Mouse (Mus musculus) liver, embryonic 14.5 days (tissue): ENCODE results near the gene Iqcb1. TPM values are rescaled to one million over a fixed set of nuclear protein-coding genes. Genes with fewer than 3 reads are reported as not detected.

ENCODE experiments used
- ATAC-seq: fragments of 200-750 bp; cut with Nextera tagmentation; 2 replicates; pipeline ENCODE4 v1.8.0; 2017; ENCODE audit warnings: moderate number of reproducible peaks, mild to moderate bottlenecking, moderate library complexity; ENCODE audit not compliant: insufficient read depth
- DNase-seq, 3 experiments: peaks; one replicate each; pipeline ENCODE4 v3.0.0-alpha.2; 2012 to 2013; ENCODE audit warnings: low read depth in 3 of 3, low spot score in 3 of 3
- H3K27ac ChIP-seq: fragments of 300-500 bp; sonication (generic); 2 replicates; pipeline ENCODE4 v1.5.1; 2014; ENCODE audit warnings: moderate library complexity, mild to moderate bottlenecking, control low read depth, inconsistent platforms
- H3K27me3 ChIP-seq: fragments of 300-500 bp; sonication (generic); 2 replicates; pipeline ENCODE4 v1.6.1; 2014; ENCODE audit warnings: mild to moderate bottlenecking, low read length, moderate library complexity; ENCODE audit not compliant: control insufficient read depth, insufficient read depth
- H3K36me3 ChIP-seq: fragments of 300-500 bp; sonication (generic); replicated peaks from 2 replicates; pipeline ENCODE4 v1.6.1; 2014; ENCODE audit warnings: low read depth; ENCODE audit not compliant: control insufficient read depth, insufficient read depth
- H3K4me1 ChIP-seq, 2 experiments: fragments of 200-500 bp in 1 of 2; fragments of 300-500 bp in 1 of 2; sonication (generic) in 1 of 2; replicated peaks; 2 replicates each; pipeline ENCODE4 v1.6.1; 2012 to 2014; ENCODE audit warnings: antibody characterized with exemption in 1 of 2, inconsistent platforms in 1 of 2, low read length in 1 of 2; ENCODE audit not compliant: control insufficient read depth in 2 of 2, insufficient read depth in 2 of 2
- H3K4me2 ChIP-seq: fragments of 300-500 bp; sonication (generic); 2 replicates; pipeline ENCODE4 v1.6.1; 2014; ENCODE audit warnings: low read depth, mild to moderate bottlenecking, control low read depth, moderate library complexity
- H3K4me3 ChIP-seq, 2 experiments: fragments of 200-500 bp in 1 of 2; fragments of 300-500 bp in 1 of 2; sonication (generic) in 1 of 2; 2 replicates each; pipeline ENCODE4 v1.5.1; 2012 to 2014; ENCODE audit warnings: low read depth in 2 of 2, low read length in 2 of 2, mild to moderate bottlenecking in 2 of 2, control low read depth in 1 of 2, inconsistent platforms in 1 of 2, moderate library complexity in 1 of 2; ENCODE audit not compliant: insufficient read depth in 1 of 2
- H3K9ac ChIP-seq: fragments of 300-500 bp; sonication (generic); replicated peaks from 2 replicates; pipeline ENCODE4 v1.6.1; 2014; ENCODE audit warnings: mild to moderate bottlenecking, control low read depth, moderate library complexity
- H3K9me3 ChIP-seq: fragments of 300-500 bp; sonication (generic); 2 replicates; pipeline ENCODE4 v1.6.1; 2016; ENCODE audit warnings: low read length, mixed read lengths; ENCODE audit not compliant: control insufficient read depth
- CTCF ChIP-seq: IDR thresholded peaks from 2 replicates; pipeline ENCODE4 v1.5.1; 2016; ENCODE audit warnings: antibody characterized with exemption, low read depth, control low read depth
- EP300 ChIP-seq: IDR thresholded peaks from 2 replicates; pipeline ENCODE4 v1.6.1; 2016; ENCODE audit warnings: antibody characterized with exemption, low read depth
- whole genome bisulfite sequencing: fragments of 180-500 bp; shearing (Covaris S2); extraction: QIAGEN DNeasy Blood & Tissue Kit; methylation state at CpG from one replicate; pipeline ENCODE4 v1.1.7; 2014; ENCODE audit not compliant: insufficient replicate concordance; 5-methylcytosine and 5-hydroxymethylcytosine counted together
- polyA plus RNA-seq, 2 experiments: library from polyadenylated mRNA; depleted of rRNA in 1 of 2; stranded (reverse) in 1 of 2; unstranded in 1 of 2; fragments of >200 nt; fragmentation: Nextera tagmentation in 1 of 2; extraction: Ambion mirVana in 1 of 2; gene quantifications; 2 replicates each; pipeline versions ENCODE4 v1.2.1 to v1.2.3; 2012 to 2014

Gene Iqcb1
- polyA plus RNA-seq, 2 experiments, result 3.1 to 6.8 TPM

GRCm38 (mm10) chr16:36794976-36795375 is 33.2 kb upstream of the Iqcb1 start:
- 25% methylated on average over 2 of the region's 2 CpGs for WGBS
- TF ChIP-seq CTCF, result no peak
- no peak for TF ChIP-seq EP300

GRCm38 (mm10) chr16:36798334-36798733 is 29.9 kb upstream of the Iqcb1 start:
- TF ChIP-seq EP300 (no peak), CTCF (no peak)
- 48% methylated on average over 2 of the region's 2 CpGs for WGBS
- no peak overlapping the region for H3K9ac ChIP-seq
- peaks cover 3% of the 10 kb centered on the region; the same call in 1 of the 2 replicates for H3K9me3 ChIP-seq
- no peaks in the 10 kb centered on the region for H3K4me1 ChIP-seq
- ATAC-seq (no peak), DNase-seq (no peak)
- H3K27ac ChIP-seq, result no peak overlapping the region
- H3K4me3 ChIP-seq, result no peak overlapping the region
- no peaks in the 10 kb centered on the region for H3K36me3 ChIP-seq
- H3K27me3 ChIP-seq, result no peaks in the 10 kb centered on the region
- H3K4me2 ChIP-seq, result no peak overlapping the region

More at GRCm38 (mm10) chr16:36794976-36795375, 33.2 kb upstream of the Iqcb1 start:
- Histone ChIP-seq H3K4me3 (no peak overlapping the region), H3K36me3 (no peaks in the 10 kb centered on the region), H3K4me2 (no peak overlapping the region), H3K4me1 (no peaks in the 10 kb centered on the region), H3K9ac (no peak overlapping the region), H3K27me3 (no peaks in the 10 kb centered on the region), H3K9me3 (no peaks in the 10 kb centered on the region), H3K27ac (no peak overlapping the region)
- DNase-seq, result no peak
- ATAC-seq, result no peak

- no peak overlapping the region for H3K4me2 ChIP-seq
- 74% methylated on average over 3 of the region's 3 CpGs for WGBS
Measured at GRCm38 (mm10) chr16:36802361-36802760, 25.8 kb upstream of the Iqcb1 start.

GRCm38 (mm10) chr16:36808616-36809015 is 19.6 kb upstream of the Iqcb1 start:
- no peak for ATAC-seq
- no peak for TF ChIP-seq EP300
- 59% methylated on average over 3 of the region's 3 CpGs for WGBS

More at GRCm38 (mm10) chr16:36802361-36802760, 25.8 kb upstream of the Iqcb1 start:
- Histone ChIP-seq H3K36me3 (no peaks in the 10 kb centered on the region), H3K4me3 (no peak overlapping the region), H3K9me3 (peaks cover 3% of the 10 kb centered on the region; the same call in 1 of the 2 replicates), H3K27ac (no peak overlapping the region), H3K27me3 (no peaks in the 10 kb centered on the region), H3K4me1 (no peaks in the 10 kb centered on the region), H3K9ac (no peak overlapping the region)
- peak; percentile 58 for TF ChIP-seq CTCF
- no peak for TF ChIP-seq EP300
- DNase-seq (no peak), ATAC-seq (no peak)

GRCm38 (mm10) chr16:36813680-36814079 is 14.5 kb upstream of the Iqcb1 start:
- Histone ChIP-seq H3K9ac (no peak overlapping the region), H3K27ac (no peak overlapping the region), H3K9me3 (no peaks in the 10 kb centered on the region), H3K4me2 (no peak overlapping the region), H3K4me1 (no peaks in the 10 kb centered on the region; a peak in 1 of 4 replicates), H3K4me3 (no peak overlapping the region), H3K36me3 (no peaks in the 10 kb centered on the region), H3K27me3 (no peaks in the 10 kb centered on the region)
- WGBS, result 29% methylated on average over 3 of the region's 3 CpGs
- DNase-seq, result peak in 2 of 3 experiments; percentile 24 to 34
- peak; percentile 83 for ATAC-seq
- TF ChIP-seq CTCF (no peak), EP300 (peak; percentile 21; the same call in 1 of the 2 replicates)

More at GRCm38 (mm10) chr16:36808616-36809015, 19.6 kb upstream of the Iqcb1 start:
- Histone ChIP-seq H3K9me3 (no peaks in the 10 kb centered on the region), H3K4me1 (no peaks in the 10 kb centered on the region; a peak in 1 of 4 replicates), H3K36me3 (no peaks in the 10 kb centered on the region), H3K4me2 (no peak overlapping the region), H3K9ac (no peak overlapping the region), H3K27ac (no peak overlapping the region), H3K27me3 (no peaks in the 10 kb centered on the region), H3K4me3 (no peak overlapping the region)
- DNase-seq, result no peak
